Mouse (Mus musculus) lung, embryonic 15.5 days (tissue): ENCODE results near the gene Ppan. TPM values are rescaled to one million over a fixed set of nuclear protein-coding genes. Genes with fewer than 3 reads are reported as not detected.

Source experiments
- ATAC-seq: fragments of 200-750 bp; cut with Nextera tagmentation; 2 replicates; pipeline ENCODE4 v1.8.0; 2017; ENCODE audit warnings: moderate number of reproducible peaks, borderline replicate concordance; ENCODE audit not compliant: low FRiP score, low TSS enrichment; ENCODE audit errors: extremely low read depth
- H3K27ac ChIP-seq: fragments of 300-500 bp; sonication (generic); 2 replicates; pipeline ENCODE4 v1.5.1; 2015; ENCODE audit warnings: moderate library complexity, mild to moderate bottlenecking, inconsistent platforms
- H3K27me3 ChIP-seq: fragments of 300-500 bp; sonication (generic); 2 replicates; pipeline ENCODE4 v1.6.1; 2015; ENCODE audit warnings: inconsistent platforms
- H3K36me3 ChIP-seq: fragments of 300-500 bp; sonication (generic); 2 replicates; pipeline ENCODE4 v1.6.1; 2015; ENCODE audit warnings: inconsistent platforms
- H3K4me1 ChIP-seq: fragments of 300-500 bp; sonication (generic); 2 replicates; pipeline ENCODE4 v1.6.1; 2015; ENCODE audit warnings: inconsistent platforms
- H3K4me2 ChIP-seq: fragments of 300-500 bp; sonication (generic); 2 replicates; pipeline ENCODE4 v1.6.1; 2015; ENCODE audit warnings: inconsistent platforms, mild to moderate bottlenecking, moderate library complexity
- H3K4me3 ChIP-seq: fragments of 300-500 bp; sonication (generic); 2 replicates; pipeline ENCODE4 v1.5.1; 2015; ENCODE audit warnings: mild to moderate bottlenecking, inconsistent platforms
- H3K9ac ChIP-seq: fragments of 300-500 bp; sonication (generic); 2 replicates; pipeline ENCODE4 v1.6.1; 2015; ENCODE audit warnings: inconsistent platforms
- H3K9me3 ChIP-seq: fragments of 300-500 bp; sonication (generic); 2 replicates; pipeline ENCODE4 v1.6.1; 2016; ENCODE audit warnings: inconsistent platforms
- WGBS: fragments of 180-500 bp; shearing (Covaris S2); methylation state at CpG from one replicate; pipeline ENCODE4 v1.1.7; 2015; 5-methylcytosine and 5-hydroxymethylcytosine counted together
- polyA plus RNA-seq: library from polyadenylated mRNA; unstranded; fragments of >200 nt; fragmentation: Nextera tagmentation; extraction: Ambion mirVana; gene quantifications from 2 replicates; pipeline ENCODE4 v1.2.1, GENCODE M21; 2015

Gene Ppan
- polyA plus RNA-seq, 1 experiment from 2014 or later, result 71.3 TPM

GRCm38 (mm10) chr9:20870211-20871173, 17.5 kb upstream of the Ppan start:
- no peak for ATAC-seq
- no peak overlapping the region for H3K4me3 ChIP-seq
- H3K27me3 ChIP-seq, result peaks cover 38% of the 10 kb centered on the region
- no peaks in the 10 kb centered on the region for H3K9me3 ChIP-seq
- H3K9ac ChIP-seq, result no peak overlapping the region
- peaks cover 3% of the 10 kb centered on the region; the same call in 1 of the 2 replicates for H3K36me3 ChIP-seq
- H3K4me1 ChIP-seq, result peaks cover 8% of the 10 kb centered on the region; the same call in 1 of the 2 replicates
- no peak overlapping the region for H3K4me2 ChIP-seq
- no peak overlapping the region for H3K27ac ChIP-seq
- 71% methylated on average over 12 of the region's 12 CpGs for WGBS

DNA sequence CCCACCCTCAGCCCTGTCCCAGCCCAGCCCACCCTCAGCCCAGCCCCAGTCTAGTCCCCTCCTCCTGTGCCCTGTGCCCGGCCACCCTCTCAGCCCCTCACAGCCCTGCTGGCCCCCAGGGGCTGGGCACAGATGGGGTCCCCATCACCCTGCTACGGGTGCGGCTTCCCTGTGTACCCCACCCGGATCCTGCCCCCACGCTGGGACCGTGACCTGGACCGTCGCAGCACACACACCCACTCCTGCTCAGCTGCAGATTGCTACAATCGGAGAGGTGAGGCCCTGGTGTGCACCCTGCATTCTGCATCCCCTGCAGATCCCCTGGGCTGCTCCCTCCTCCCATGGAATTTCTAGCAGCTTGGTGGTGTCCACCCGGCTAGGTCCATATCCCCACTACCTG, 15.0 kb upstream of the Ppan start:
- Histone ChIP-seq H3K4me1 (peaks cover 12% of the 10 kb centered on the region), H3K36me3 (peaks cover 3% of the 10 kb centered on the region; the same call in 1 of the 2 replicates), H3K9ac (no peak overlapping the region), H3K4me2 (no peak overlapping the region), H3K9me3 (no peaks in the 10 kb centered on the region), H3K4me3 (no peak overlapping the region), H3K27ac (no peak overlapping the region), H3K27me3 (peaks cover 26% of the 10 kb centered on the region)
- ATAC-seq, result no peak
- whole genome bisulfite sequencing, result 78% methylated on average over 9 of the region's 10 CpGs

GRCm38 (mm10) chr9:20873521-20873920, 14.5 kb upstream of the Ppan start:
- no peaks in the 10 kb centered on the region for H3K9me3 ChIP-seq
- H3K27ac ChIP-seq, result no peak overlapping the region
- WGBS, result 83% methylated on average over 12 of the region's 12 CpGs
- no peak overlapping the region for H3K4me2 ChIP-seq
- H3K9ac ChIP-seq, result no peak overlapping the region
- H3K27me3 ChIP-seq, result peaks cover 21% of the 10 kb centered on the region
- peaks cover 3% of the 10 kb centered on the region; the same call in 1 of the 2 replicates for H3K36me3 ChIP-seq
- no peak for ATAC-seq
- H3K4me1 ChIP-seq, result peaks cover 8% of the 10 kb centered on the region
- no peak overlapping the region for H3K4me3 ChIP-seq

DNA sequence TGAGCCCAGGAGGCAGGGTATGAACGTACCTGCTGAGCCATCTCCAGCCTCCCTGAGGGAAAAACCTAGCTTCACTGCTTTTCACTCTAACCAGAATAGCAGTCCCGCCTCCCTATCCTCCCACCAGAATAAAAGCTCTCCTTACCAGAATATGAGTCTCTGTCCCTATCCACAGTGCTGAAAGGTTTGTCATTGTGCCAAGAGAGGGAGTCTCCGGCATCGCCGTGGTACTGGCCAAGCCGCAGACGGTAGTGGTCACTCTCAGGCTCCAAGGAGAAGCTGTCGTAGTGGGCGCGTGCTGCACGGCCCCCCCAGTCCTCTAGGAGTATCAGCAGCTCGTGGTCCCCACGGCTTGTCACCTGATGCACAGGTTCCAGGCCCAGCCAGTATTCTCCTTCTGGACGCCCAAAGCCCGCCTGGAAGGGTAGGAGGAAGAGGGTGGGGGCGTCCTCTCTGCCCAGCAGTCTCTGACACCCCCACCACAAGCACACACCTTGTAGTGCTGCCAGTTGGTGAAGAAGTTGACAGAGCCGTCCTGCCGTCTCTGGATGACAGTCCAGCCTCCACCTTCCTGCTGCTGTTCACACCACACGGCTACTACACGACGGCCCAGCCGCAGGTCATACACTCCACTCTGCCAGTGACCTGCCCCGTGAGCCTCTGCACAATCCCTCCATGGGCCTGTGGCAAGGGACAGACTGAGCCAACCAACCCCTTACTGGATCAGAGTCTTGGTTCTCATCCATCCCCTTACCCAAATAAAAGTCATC, 12.8 kb upstream of the Ppan start:
- H3K4me3 ChIP-seq, result no peak overlapping the region
- WGBS, result 57% methylated on average over 23 of the region's 23 CpGs
- ATAC-seq, result no peak
- H3K27me3 ChIP-seq, result peaks cover 4% of the 10 kb centered on the region
- peaks cover 2% of the 10 kb centered on the region; the same call in 1 of the 2 replicates for H3K36me3 ChIP-seq
- H3K27ac ChIP-seq, result no peak overlapping the region
- no peak overlapping the region for H3K4me2 ChIP-seq
- H3K9ac ChIP-seq, result no peak overlapping the region
- H3K4me1 ChIP-seq, result peaks cover 12% of the 10 kb centered on the region; the same call in 1 of the 2 replicates
- no peaks in the 10 kb centered on the region for H3K9me3 ChIP-seq

DNA sequence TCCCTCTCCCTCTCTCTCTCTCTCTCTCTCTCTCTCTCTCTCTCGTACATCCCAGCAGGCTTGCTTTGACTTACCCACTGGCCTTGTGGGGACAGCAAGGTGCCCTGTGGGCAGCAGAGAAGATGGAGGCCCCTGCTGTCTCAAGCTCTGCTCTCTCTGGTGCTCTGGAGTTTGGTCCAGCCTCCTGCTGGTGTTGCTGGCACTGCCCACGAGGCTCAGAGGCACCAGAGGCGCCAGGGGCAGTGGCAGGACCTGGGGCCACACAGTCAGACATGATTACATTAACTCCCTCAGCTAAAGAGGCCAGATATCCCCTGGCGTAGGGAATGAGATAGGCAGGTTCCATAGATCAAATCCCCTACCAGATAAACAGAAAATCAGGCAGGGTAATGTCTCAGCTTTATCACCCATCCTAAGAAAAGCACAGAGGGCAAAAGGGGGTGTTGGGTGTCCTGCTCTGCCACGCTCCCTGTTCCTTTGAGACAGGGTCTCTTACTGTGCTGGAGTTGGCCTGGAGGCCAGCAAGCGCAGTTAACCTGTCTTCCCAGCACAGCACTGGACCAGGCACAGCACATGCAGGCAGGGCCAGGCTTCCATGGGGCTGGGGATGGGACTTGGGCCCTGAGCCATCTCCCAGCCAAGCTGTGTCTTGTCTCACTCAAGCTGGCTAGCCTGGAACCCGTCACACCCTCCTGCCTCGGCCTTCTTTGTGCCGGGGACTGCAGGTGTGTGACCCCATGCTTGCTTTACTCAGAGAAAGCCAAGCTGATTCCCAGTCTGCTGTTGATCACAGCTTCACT, 11.5 kb upstream of the Ppan start:
- 61% methylated on average over 8 of the region's 9 CpGs for WGBS
- no peaks in the 10 kb centered on the region for H3K27me3 ChIP-seq
- H3K4me2 ChIP-seq, result no peak overlapping the region
- H3K4me3 ChIP-seq, result no peak overlapping the region
- H3K9me3 ChIP-seq, result no peaks in the 10 kb centered on the region
- H3K36me3 ChIP-seq, result no peaks in the 10 kb centered on the region
- H3K9ac ChIP-seq, result no peak overlapping the region
- no peak for ATAC-seq
- no peak overlapping the region for H3K27ac ChIP-seq
- H3K4me1 ChIP-seq, result peaks cover 12% of the 10 kb centered on the region; the same call in 1 of the 2 replicates

DNA sequence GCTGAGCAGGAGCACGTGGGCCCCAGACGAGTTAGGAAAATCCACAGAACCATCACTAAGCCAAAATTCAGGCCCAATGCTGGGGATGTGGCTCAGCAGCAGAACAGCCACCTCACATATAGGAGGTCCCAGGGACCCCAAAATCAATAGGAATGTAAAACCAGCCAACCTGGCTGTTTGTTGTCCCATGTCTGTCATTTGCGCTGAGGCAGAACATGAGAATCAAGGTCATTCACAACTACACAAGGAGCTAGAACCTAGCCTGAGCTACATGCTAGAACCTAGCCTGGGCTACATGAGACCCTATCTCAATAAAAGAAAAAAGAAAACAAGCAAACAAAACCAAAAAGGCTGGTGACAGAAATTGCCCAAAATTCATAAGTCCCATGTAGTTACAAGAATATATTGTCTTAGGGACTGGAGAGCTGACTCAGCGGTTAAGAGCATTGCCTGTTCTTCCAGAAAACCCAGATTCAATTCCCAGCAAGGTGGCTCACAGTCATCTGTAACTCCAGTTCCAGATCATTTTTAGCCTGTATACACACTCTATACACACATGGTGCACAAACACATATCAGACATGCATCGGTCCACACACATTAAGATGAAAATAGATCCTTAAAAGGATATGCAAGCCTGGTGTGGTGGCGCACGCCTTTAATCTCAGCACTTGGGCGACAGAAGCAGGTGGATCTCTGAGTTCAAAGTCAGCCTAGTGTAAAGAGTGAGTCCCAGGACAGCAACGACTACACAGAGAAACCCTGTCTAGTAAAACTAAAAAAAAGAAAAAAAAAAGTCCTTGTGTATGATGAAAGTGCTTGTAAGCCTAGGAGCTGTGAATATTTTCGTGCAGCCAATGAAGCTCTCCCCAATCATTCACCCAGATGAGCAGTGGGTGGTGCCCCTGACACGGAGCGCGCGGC, 10.6 kb upstream of the Ppan start:
- H3K9ac ChIP-seq, result peak overlapping the region; percentile 34; the same call in 1 of the 2 replicates
- 0 out of 2 replicates have a peak overlapping the region, but pooled peaks have one; percentile 20 for H3K27ac ChIP-seq
- H3K36me3 ChIP-seq, result no peaks in the 10 kb centered on the region
- 35% methylated on average over 14 of the region's 14 CpGs for WGBS
- H3K27me3 ChIP-seq, result no peaks in the 10 kb centered on the region
- peaks cover 12% of the 10 kb centered on the region; the same call in 1 of the 2 replicates for H3K4me1 ChIP-seq
- peak overlapping the region; percentile 46 for H3K4me3 ChIP-seq
- H3K9me3 ChIP-seq, result no peaks in the 10 kb centered on the region
- peak overlapping the region; percentile 74 for H3K4me2 ChIP-seq
- ATAC-seq, result no peak

DNA sequence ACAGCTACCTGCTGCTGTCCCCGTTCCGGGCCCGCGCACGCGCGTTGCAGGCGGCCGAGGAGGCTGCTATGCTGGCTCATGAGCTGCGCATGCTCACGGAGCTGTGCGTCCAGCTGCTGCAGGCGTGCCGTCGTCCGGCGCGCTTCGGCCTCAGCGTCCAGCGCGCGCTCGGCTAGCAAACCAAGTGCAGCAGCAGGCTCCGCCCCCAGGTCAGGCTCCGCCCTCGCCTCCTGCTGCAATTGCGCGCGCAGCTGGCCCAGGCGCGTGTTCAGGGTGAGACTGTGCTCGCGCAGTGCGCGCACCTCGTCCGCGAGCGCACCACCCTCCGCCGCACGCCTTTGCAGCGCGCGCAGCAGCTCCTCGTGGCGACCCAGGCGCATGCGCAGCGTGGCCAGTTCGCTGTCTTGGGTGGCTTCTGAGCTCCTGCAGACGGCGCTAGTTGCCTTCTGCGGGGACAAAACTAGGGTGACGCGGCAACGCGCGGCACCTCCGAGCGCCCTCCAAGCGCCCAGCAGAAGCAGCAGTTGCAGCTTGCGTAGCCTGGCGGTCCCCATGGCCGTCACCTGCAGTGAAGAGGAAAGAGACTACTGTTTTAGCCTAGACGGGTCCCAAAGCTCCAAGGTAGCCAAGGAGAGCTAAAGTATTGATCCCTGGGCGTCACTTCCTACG, 9.8 kb upstream of the Ppan start:
- Histone ChIP-seq H3K4me2 (peak overlapping the region; percentile 74), H3K27me3 (no peaks in the 10 kb centered on the region), H3K4me1 (peaks cover 12% of the 10 kb centered on the region; the same call in 1 of the 2 replicates), H3K27ac (peak overlapping the region; percentile 91), H3K4me3 (peak overlapping the region; percentile 46), H3K9me3 (no peaks in the 10 kb centered on the region), H3K9ac (peak overlapping the region; percentile 59), H3K36me3 (no peaks in the 10 kb centered on the region)
- ATAC-seq, result peak; percentile 94
- WGBS, result under 1% methylated on average over 69 of the region's 69 CpGs

GRCm38 (mm10) chr9:20878710-20879065, 9.3 kb upstream of the Ppan start:
- Histone ChIP-seq H3K27ac (peak overlapping the region; percentile 91), H3K9me3 (no peaks in the 10 kb centered on the region), H3K4me2 (peak overlapping the region; percentile 74), H3K4me3 (peak overlapping the region; percentile 46), H3K4me1 (peaks cover 12% of the 10 kb centered on the region; the same call in 1 of the 2 replicates), H3K27me3 (no peaks in the 10 kb centered on the region), H3K36me3 (no peaks in the 10 kb centered on the region), H3K9ac (peak overlapping the region; percentile 59)
- ATAC-seq, result no peak
- WGBS, result 11% methylated on average over 10 of the region's 10 CpGs

- H3K4me3 ChIP-seq, result peak within 1 kb of the TSS; percentile 46
- H3K9ac ChIP-seq, result peak within 1 kb of the TSS; percentile 59
- 79% methylated on average over 13 of the region's 13 CpGs for WGBS
- peaks cover 12% of the 10 kb centered on the region; the same call in 1 of the 2 replicates for H3K4me1 ChIP-seq
- peak within 1 kb of the TSS; percentile 91 for H3K27ac ChIP-seq
- no peaks in the 10 kb centered on the region for H3K27me3 ChIP-seq
- H3K9me3 ChIP-seq, result no peaks in the 10 kb centered on the region
- no peak for ATAC-seq
- H3K36me3 ChIP-seq, result no peaks in the 10 kb centered on the region
- H3K4me2 ChIP-seq, result peak within 1 kb of the TSS; percentile 74
Observed at GRCm38 (mm10) chr9:20879097-20879792, 8.7 kb upstream of the Ppan start, which contains the start of gene Angptl6. Gene Angptl6, minus strand, starts transcription at chr9:20879727.
